Mouse (Mus musculus): ENCODE data around the gene E130114P18Rik.

DNA sequence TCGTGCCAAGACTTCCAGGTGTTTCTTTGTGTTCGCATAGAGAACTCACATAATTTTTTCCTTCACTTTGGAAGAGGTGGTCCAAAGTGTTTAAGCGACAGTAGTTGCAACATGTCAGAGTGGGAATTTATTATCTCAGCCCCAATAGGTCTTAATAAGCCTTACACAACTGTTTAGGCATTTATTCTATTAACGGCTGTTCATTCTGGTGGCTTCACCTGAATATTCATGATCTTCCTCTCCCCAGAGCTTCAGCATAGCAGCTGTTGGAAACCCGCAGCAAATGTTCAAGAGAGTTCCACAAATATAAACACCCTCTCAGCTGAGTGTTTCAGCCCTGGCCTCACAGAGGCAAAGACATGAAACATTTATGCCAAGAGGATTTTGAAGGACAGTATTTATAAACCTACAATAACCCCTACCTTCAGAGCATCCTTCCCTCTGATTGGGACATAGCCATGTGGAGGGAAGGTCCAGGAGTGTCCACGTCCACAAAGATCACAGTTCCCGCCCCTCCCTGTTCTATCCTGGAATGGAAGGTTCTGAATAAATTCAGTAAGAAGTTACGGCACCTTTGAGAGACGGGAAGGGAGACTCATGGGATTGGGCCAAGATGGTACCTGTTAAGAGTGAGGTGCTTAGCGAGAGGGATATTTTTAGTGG lies 116.1 kb downstream of the E130114P18Rik start:
- no peak for TF ChIP-seq CTCF (IDR thresholded peaks at IDR 0.05; ENCODE audit: control insufficient read depth, insufficient read depth, insufficient read length)
- no peak for TF ChIP-seq MYOG (IDR thresholded peaks at IDR 0.05; ENCODE audit: control insufficient read depth, extremely low read depth, insufficient read length)

Data from C2C12 (cell line).